Mouse (Mus musculus): ENCODE measurements around the gene Catsper4. TPM values are rescaled to one million over a fixed set of nuclear protein-coding genes. Genes with fewer than 3 reads are reported as not detected.
A peak's percentile ranks its signal among the peaks of the same experiment; 100 is the strongest.

Catsper4 gene
- total RNA-seq, 2 experiments from 2014 or later, result not detected

DNA sequence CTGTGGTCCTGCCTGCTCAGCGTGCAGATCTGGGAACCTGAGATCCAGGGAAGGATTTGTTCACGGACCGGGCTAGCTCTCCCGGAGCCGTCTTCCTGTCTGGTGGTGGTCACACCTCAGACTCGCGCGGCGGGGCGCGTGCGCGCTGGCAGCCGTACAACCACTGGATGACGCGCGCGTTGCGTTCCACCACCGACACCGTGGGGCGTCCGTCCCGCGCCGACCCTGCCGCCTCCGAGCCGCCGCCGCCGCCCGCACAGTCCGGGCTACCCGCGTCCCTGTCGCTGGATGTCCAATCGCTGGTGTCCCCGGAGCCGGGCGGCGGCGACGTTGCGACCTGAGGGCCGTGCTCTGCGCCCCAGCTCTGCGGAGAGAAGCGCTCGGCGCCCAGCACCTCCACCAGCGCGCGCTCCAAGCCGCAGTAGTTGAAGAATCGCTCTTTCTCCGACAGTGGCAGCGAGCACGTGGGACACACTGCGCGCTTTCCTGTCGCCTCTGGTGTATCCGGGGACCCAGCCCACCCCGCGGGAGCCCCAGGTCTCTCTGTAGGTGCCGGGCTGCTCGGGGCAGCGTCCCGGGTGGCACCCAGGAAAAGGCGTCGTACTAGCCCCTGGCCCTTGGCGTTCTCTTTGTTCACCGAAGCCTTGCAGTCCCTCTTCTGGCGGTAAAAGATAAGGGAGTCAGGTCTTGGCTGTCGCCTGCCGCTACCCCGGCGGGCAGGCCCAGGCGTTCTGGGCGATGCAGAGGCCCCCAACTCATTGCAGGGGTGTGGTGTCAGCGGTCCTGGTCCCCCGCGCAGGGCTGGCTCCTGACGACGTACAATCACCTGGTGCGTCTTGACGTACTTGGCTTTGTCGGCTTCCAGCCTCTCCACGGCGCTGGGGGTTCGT is 24.3 kb upstream of the Catsper4 start:
- peak in 1 of 2 experiments; percentile 28 for DNase-seq (ENCODE audit: low spot score in 2 of 2)

GRCm38 (mm10) chr4:134250930-134251240 is 23.7 kb upstream of the Catsper4 start:
- no peak for DNase-seq (ENCODE audit: low spot score in 2 of 2)

- no peak for DNase-seq (ENCODE audit: low spot score in 2 of 2)
Measured at GRCm38 (mm10) chr4:134250116-134250929, 23.1 kb upstream of the Catsper4 start.

GRCm38 (mm10) chr4:134249651-134250050 is 22.5 kb upstream of the Catsper4 start:
- peak; percentile 61 to 72 for DNase-seq (ENCODE audit: low spot score in 2 of 2)

- no peak for DNase-seq (ENCODE audit: low spot score in 2 of 2)
Measured at GRCm38 (mm10) chr4:134246719-134247258, 19.6 kb upstream of the Catsper4 start, which contains the start of gene Gm30191. TSS of gene Gm30191 (plus strand) at chr4:134246935.

DNA sequence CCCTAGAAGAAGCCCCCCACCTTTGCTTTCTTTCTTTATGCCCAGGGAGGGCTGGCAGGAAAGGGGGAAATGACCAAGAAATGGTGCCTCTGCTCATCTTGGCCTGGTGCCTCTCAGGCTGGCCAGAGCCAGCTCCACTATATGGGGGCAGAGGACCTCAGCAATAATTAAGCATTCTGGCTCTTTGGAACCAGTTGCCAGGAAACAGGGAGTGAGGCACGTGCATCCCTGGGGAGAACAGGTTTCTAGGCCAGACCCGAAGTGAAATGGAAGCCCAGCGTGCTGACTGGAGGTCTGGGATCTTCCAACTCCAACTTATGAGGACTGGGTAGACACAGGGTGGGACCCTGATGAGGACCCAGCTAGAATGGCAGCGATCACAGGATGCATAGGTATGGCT is 19.1 kb upstream of the Catsper4 start:
- DNase-seq (ENCODE audit: low spot score in 2 of 2), result no peak

DNA sequence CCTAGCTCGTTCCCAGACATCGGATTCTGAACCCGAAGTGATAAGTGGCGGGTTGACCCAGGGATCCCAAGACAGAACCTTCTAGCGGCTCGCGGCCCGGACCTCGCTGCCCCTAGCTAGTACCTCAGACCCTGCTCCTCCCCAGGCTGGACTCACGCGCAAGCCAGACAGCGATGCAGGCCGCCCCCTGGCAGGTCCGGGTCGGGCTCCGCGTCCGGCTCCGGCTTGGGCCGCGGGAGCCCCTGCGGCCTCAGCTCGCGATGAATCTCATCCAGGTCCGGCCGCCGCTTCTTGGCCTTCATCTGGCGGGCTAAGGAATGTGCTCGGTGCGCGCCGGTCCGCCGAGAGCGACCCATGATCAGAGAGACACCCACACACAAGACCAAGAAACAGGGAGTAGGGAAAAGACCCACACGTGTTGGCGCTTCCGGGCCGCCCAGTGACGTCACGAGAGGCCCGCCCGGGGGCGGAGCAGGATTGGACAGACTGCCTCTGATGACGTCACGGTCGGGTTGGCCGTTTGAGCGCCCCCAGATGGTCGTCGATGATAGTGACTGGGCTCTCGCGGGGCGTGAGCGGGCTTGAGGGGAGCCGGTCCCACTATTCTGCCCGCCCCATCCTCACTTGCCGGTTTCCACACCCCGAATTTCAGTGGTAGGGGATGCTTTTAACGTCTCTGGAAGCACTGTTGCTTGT is 18.1 kb upstream of the Catsper4 start, which contains the start of gene Zfp593:
Zfp593 (minus strand) TSS at position 445 of the 696 bp plus-strand sequence.
- DNase-seq (ENCODE audit: low spot score in 2 of 2), result peak; percentile 95 to 96

DNA sequence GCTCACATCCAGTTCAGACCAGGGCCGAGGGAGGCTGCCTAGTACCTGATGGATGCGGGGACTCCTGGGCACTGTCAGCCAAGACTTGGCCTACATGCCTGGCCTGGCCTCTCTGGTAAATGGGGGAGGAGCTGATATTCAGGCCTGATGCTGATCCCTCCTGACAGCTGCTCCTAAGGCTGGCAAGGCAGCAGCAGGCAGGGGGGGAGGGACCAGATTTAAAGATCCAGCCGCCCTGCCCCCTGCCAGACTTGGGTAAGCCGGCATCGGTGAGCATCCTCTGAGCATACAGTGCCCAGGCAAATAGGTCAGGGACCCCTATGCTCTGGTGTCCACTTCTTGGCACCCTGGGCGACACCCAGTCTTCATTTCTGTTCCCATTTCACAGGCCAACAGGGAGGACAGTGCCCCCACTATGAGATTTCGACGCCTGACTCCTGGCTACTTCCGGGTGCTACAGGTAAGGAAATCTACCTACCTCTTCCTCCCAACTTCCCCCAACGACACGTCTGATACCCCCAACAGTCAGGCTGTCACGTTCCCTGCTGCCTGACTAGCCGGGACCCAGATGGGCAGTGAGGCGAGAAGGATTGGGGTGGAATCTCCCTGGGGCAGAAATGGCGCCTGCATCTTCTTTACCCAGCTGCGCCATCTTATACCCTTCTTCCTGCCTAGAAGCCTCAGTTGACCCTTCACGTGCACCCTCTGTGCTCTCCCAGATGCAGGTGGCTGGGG is 16.5 kb upstream of the Catsper4 start, which contains the start of gene E130218I03Rik:
E130218I03Rik (plus strand) TSS at position 147 of the 735 bp plus-strand sequence.
- DNase-seq (ENCODE audit: low spot score in 2 of 2), result no peak

DNA sequence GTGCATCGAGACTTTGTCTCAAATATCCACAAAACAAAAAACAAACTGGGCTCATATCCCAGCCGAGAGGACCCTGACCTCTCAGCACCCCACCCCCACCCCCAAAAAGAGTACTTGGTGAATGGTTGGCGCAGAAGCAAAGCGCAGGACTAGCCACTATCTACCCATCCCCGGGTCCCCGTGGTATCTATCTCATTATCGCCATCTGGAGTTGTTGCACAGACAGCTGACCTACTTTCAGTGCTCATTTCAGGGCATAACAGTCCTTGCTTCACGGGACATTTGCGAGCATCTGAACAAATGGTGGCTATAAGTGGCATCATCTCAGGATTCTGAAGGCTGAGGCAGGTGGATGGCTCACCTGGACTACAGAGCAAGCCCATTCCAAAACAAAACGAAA is 11.5 kb upstream of the Catsper4 start:
- no peak for DNase-seq (ENCODE audit: low spot score in 2 of 2)

- peak in 1 of 2 experiments; percentile 44 for DNase-seq (ENCODE audit: low spot score in 2 of 2)
Measured at GRCm38 (mm10) chr4:134238279-134238651, 11.1 kb upstream of the Catsper4 start, which contains the start of gene Cnksr1. TSS of gene Cnksr1 (minus strand) at chr4:134238399.

DNA sequence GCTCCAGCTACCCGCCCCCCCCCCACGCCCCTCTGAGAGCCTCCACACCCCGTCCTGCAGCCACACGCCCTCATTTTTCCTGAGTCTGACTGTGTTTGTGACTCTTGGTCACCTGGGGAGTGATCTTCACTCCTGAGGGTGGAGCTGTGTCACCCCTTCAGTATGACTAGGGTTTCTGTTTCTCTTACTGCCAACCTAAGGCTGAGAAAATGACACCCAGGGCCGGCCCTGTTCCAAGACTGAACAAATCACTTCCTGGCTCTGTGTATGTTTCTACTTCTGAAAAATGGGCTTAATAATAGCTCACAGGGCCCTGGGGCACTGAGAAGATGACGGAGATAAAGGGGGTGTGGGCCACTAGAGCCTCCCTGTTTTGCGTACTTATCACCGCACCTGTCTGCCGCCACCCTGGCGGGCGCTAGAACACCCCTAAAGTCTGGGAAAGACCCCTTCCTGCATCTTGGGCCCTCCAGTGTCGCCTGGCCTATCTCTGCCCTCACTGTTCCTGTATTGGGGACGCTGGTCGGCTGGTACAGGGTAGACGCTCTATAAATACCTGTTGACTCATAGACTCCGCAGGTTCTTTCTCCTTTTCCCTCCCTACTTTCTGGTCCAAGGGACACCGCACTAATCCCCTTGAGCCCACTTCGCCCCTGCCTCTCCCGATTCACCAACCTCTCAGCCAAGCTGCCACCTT is 10.5 kb upstream of the Catsper4 start:
- DNase-seq (ENCODE audit: low spot score in 2 of 2), result no peak

GRCm38 (mm10) chr4:134234876-134235275 is 7.7 kb upstream of the Catsper4 start:
- no peak for DNase-seq (ENCODE audit: low spot score in 2 of 2)

- DNase-seq (ENCODE audit: low spot score in 2 of 2), result no peak
Measured at GRCm38 (mm10) chr4:134230431-134230830, 3.2 kb upstream of the Catsper4 start.

DNA sequence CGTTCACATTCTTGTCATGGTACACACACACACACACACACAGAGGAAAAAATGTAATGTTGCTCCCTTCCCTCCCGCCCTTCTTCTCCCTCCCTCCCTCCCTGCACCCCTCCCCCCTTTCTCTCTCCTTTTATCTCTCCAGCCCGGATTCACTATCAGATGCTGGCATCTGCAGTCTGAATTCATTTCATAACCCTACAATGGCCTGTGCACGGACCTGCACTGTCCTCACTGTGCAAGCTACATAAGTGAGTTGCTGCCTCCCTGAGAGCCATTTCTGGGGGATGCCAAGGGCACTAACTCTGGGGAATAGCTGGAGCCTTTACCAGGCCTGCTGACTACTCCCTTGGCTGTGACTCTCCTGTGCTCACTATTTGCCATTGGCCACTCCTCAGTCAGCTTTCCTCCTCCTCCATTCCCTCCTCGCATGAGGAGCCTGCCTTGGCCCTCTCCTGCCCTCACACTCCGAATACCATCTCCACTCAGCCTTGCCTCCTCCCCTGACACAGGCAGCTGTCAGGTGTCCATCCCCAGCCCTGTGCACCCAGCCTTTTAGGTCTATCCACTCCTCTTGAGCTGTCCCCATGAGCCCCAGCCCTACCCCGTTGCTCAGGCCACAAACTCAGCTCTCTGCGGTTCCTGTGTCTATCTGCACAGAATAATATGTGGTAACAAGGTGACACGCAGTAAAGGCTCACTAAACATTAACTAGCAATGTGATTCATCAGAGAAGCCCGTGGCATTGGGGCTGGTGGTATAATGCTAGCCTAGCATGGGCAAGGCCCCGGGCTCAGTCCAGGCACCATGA is 4.2 kb downstream of the Catsper4 start:
- DNase-seq (ENCODE audit: low spot score in 2 of 2), result no peak

- no peak for DNase-seq (ENCODE audit: low spot score in 2 of 2)
Measured at GRCm38 (mm10) chr4:134206488-134207053, 20.6 kb downstream of the Catsper4 start.

DNA sequence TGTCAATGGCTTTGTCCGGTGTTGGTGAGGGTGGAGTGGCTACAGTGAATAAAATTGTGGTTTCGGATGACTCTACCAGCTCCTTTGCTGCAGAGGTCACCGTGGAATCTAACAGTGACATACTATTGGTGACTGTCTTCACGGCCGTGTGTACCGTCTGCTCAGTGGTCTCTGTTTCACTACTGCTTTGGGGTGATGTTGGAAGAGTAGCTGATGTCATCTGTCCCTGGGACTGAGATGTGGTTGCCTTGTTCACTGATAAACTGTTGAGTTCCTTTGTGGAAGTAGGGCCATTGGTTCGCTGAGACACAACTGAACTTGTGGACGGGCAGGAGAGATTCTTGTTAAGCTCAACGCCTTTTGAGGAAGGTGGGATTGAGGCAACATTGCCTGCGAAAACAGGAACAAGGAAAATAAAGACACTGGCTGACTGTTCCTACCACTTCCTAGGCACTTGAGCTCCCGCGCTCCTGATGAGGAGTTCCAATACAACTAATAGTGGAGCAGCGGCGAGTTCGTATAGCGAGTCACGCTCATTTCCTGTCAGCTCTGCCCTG is 23.8 kb downstream of the Catsper4 start:
- DNase-seq (ENCODE audit: low spot score in 2 of 2), result no peak

GRCm38 (mm10) chr4:134202904-134203303 is 24.3 kb downstream of the Catsper4 start, which contains the start of gene Gm7534:
TSS of gene Gm7534 (minus strand) at chr4:134203004.
- no peak for DNase-seq (ENCODE audit: low spot score in 2 of 2)

GRCm38 (mm10) chr4:134199371-134199770 is 27.8 kb downstream of the Catsper4 start:
- DNase-seq (ENCODE audit: low spot score in 2 of 2), result no peak
